Mouse (Mus musculus) megakaryocyte, embryonic 14.5 days (primary cell): ENCODE data around the gene Ip6k2. TPM values are rescaled to one million over a fixed set of nuclear protein-coding genes. Genes with fewer than 3 reads are reported as not detected.

Source experiments
- H3K27me3 ChIP-seq: replicated peaks from 2 replicates; pipeline ENCODE3; 2012; ENCODE audit warnings: inconsistent platforms
- H3K36me3 ChIP-seq: replicated peaks from 2 replicates; pipeline ENCODE3; 2012; ENCODE audit warnings: low read length, inconsistent platforms, mixed read lengths
- H3K4me1 ChIP-seq: 2 replicates; pipeline ENCODE4 v1.6.1; 2012; ENCODE audit warnings: inconsistent platforms
- H3K4me3 ChIP-seq: replicated peaks from 2 replicates; pipeline ENCODE3; 2012; ENCODE audit warnings: moderate library complexity, mild to moderate bottlenecking, inconsistent platforms
- H3K9me3 ChIP-seq: 2 replicates; pipeline ENCODE4 v1.6.1; 2012; ENCODE audit warnings: inconsistent platforms
- FLI1 ChIP-seq: IDR thresholded peaks from 2 replicates; pipeline ENCODE4 v1.6.1; 2012; ENCODE audit warnings: low read length, inconsistent platforms, mixed read lengths
- GATA1 ChIP-seq: IDR thresholded peaks from 3 replicates; pipeline ENCODE4 v1.6.1; 2012; ENCODE audit warnings: mixed read lengths, low read length, inconsistent platforms, borderline replicate concordance
- polyA plus RNA-seq: library from polyadenylated mRNA; stranded (reverse); fragments of >175 nt; gene quantifications from 2 replicates; pipeline ENCODE4 v1.2.3, GENCODE M21; 2012; ENCODE audit warnings: low replicate concordance; ENCODE audit not compliant: insufficient read depth

Gene Ip6k2
- polyA plus RNA-seq, 1 experiment: 25.5 TPM

DNA sequence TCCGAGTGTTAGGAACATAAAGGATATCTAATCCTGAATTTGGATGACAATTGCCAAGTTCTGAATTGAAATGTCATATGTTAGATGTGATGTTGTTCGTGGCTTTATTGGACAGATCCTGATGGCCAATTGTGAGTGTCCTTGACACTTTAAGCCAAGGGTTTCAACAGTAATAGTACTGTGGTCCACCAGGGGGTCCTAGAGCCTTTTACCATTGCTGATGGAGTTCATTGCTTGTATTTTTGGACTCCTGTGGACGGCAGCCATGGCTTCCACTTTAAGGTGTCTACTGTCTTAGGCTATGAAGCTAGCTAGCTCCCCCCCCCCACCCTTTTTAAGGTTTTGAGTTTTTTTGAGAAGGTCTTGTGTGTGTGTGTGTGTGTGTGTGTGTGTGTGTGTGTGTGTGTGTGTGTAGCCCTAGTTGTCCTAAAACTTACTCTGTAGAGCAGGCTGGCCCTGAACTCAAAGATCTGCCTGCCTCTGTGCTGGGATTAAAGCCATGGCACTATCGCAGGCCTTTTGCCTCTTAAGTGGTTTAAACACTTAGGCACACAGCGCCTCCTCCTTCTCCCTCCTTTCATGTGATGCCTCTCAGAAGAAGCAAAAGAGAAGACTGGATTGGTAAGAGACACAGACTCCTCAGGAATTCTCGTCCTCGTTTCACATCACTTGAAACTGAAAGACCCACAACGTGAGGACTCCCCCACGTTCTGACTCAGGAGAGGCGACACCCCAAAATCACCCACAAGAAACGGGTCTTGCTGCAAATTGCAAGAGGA lies 31.3 kb upstream of the Ip6k2 start:
- peaks cover 4% of the 10 kb centered on the region; the same call in 1 of the 2 replicates for H3K4me1 ChIP-seq
- TF ChIP-seq GATA1 (no peak), FLI1 (no peak)
- H3K9me3 ChIP-seq: no peaks in the 10 kb centered on the region
- H3K27me3 ChIP-seq: peaks cover 13% of the 10 kb centered on the region
- no peak overlapping the region for H3K4me3 ChIP-seq
- peaks cover 16% of the 10 kb centered on the region for H3K36me3 ChIP-seq

DNA sequence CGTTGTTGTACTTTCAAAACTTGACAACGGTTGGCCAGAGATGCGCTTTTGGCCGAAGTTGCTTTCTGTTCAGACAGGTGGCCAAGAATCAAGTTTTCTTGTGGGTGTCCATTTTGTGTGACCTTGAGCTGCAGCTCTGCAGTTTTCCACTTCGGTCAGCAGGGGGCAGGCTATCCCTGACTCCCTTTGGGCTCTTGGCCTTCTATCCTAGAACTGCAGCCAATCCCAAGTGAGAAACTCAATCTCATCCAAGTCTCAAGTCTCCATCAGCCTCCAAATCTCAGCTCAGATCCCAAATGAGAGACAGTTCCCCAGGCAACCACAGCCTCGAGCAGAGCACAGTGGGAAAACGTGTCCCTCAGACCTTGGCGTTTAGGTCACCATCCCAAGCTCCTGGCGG lies 30.3 kb upstream of the Ip6k2 start:
- TF ChIP-seq GATA1 (no peak), FLI1 (no peak)
- Histone ChIP-seq H3K27me3 (peaks cover 13% of the 10 kb centered on the region), H3K9me3 (no peaks in the 10 kb centered on the region), H3K4me3 (no peak overlapping the region), H3K36me3 (peaks cover 7% of the 10 kb centered on the region), H3K4me1 (peaks cover 4% of the 10 kb centered on the region; the same call in 1 of the 2 replicates)

DNA sequence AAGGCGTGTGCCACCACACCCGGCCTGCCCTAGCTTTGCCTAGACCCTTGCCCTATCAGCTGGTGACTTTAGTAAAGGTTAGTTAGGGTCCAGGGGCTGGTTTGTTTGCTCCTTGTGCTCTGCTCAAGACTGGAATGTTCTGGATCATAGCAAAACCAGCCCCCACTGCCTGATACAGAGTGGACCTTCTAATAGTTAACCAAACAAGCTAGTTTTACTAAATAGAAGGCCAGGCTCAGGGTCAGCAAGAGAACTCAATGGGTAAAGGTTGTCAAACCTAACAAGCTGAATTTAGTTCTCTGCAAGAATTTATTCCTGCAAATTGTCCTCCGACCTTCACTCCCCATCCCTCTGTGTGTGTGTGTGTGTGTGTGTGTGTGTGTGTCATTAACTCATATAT lies 29.6 kb upstream of the Ip6k2 start:
- TF ChIP-seq GATA1: no peak
- no peak for TF ChIP-seq FLI1
- Histone ChIP-seq H3K9me3 (no peaks in the 10 kb centered on the region), H3K4me1 (peaks cover 4% of the 10 kb centered on the region; the same call in 1 of the 2 replicates), H3K4me3 (no peak overlapping the region), H3K36me3 (peaks cover under 1% of the 10 kb centered on the region), H3K27me3 (peaks cover 13% of the 10 kb centered on the region)

GRCm38 (mm10) chr9:108754423-108754822 lies 29.2 kb upstream of the Ip6k2 start:
- TF ChIP-seq FLI1: no peak
- TF ChIP-seq GATA1: no peak
- H3K27me3 ChIP-seq: peaks cover 13% of the 10 kb centered on the region
- peaks cover 4% of the 10 kb centered on the region; the same call in 1 of the 2 replicates for H3K4me1 ChIP-seq
- H3K4me3 ChIP-seq: no peak overlapping the region
- H3K9me3 ChIP-seq: peaks cover 2% of the 10 kb centered on the region; the same call in 1 of the 2 replicates
- H3K36me3 ChIP-seq: no peaks in the 10 kb centered on the region

GRCm38 (mm10) chr9:108757406-108757805 lies 26.2 kb upstream of the Ip6k2 start:
- H3K27me3 ChIP-seq: peaks cover 13% of the 10 kb centered on the region
- H3K36me3 ChIP-seq: no peaks in the 10 kb centered on the region
- H3K9me3 ChIP-seq: peaks cover 8% of the 10 kb centered on the region
- peaks cover 4% of the 10 kb centered on the region; the same call in 1 of the 2 replicates for H3K4me1 ChIP-seq
- no peak overlapping the region for H3K4me3 ChIP-seq
- TF ChIP-seq GATA1 (no peak), FLI1 (no peak)

- Histone ChIP-seq H3K27me3 (peaks cover 13% of the 10 kb centered on the region), H3K9me3 (peaks cover 8% of the 10 kb centered on the region), H3K36me3 (no peaks in the 10 kb centered on the region), H3K4me1 (no peaks in the 10 kb centered on the region), H3K4me3 (no peak overlapping the region)
- no peak for TF ChIP-seq GATA1
- no peak for TF ChIP-seq FLI1
Measured at GRCm38 (mm10) chr9:108759121-108759520, 24.5 kb upstream of the Ip6k2 start.

- H3K27me3 ChIP-seq: peaks cover 8% of the 10 kb centered on the region
- H3K36me3 ChIP-seq: no peaks in the 10 kb centered on the region
- no peak for TF ChIP-seq FLI1
- TF ChIP-seq GATA1: no peak
- no peaks in the 10 kb centered on the region for H3K4me1 ChIP-seq
- peaks cover 8% of the 10 kb centered on the region for H3K9me3 ChIP-seq
- no peak overlapping the region for H3K4me3 ChIP-seq
Measured at GRCm38 (mm10) chr9:108759805-108760204, 23.8 kb upstream of the Ip6k2 start.

DNA sequence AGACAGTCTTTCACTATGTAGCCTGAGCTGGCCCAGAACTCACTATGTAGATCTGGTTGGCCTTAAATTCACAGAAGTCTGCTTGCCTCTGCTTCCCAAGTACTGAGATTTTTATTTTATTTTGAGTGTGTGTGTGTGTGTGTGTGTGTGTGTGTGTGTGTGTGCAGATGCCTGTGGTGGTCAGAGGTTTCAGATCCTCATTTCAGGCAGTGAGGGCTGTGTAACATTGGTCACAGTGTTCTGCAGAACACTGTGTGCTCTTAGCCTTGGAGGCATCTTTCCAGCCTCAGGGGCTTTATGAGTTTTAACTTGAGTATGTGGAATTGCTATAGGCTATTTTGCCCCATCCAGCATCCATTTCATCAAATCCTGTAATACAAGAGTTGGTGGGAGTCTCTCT lies 22.0 kb upstream of the Ip6k2 start:
- TF ChIP-seq FLI1 (no peak), GATA1 (no peak)
- Histone ChIP-seq H3K4me1 (no peaks in the 10 kb centered on the region), H3K36me3 (no peaks in the 10 kb centered on the region), H3K4me3 (no peak overlapping the region), H3K9me3 (peaks cover 8% of the 10 kb centered on the region), H3K27me3 (peaks cover 9% of the 10 kb centered on the region)

DNA sequence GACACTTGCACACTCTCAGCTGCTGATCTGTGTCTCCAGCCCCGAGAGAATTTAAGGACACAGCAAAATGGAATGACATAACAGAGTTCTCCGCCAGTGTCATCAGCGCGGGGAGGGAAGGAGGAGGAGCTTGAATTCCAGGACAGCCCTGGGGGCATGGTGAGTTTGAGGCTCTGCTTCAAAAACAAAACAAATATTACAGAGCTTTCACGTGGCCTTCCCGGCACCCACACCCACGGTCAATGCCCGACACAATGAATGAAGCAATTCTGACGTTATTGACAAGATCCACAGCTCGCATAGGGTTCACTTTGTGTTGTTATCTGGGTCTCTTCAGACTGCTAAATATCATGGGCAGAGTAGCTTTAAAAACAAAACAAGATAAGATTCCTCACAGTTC lies 18.6 kb upstream of the Ip6k2 start:
- Histone ChIP-seq H3K9me3 (peaks cover 1% of the 10 kb centered on the region), H3K36me3 (no peaks in the 10 kb centered on the region), H3K4me1 (no peaks in the 10 kb centered on the region), H3K27me3 (peaks cover 11% of the 10 kb centered on the region), H3K4me3 (no peak overlapping the region)
- no peak for TF ChIP-seq GATA1
- no peak for TF ChIP-seq FLI1

DNA sequence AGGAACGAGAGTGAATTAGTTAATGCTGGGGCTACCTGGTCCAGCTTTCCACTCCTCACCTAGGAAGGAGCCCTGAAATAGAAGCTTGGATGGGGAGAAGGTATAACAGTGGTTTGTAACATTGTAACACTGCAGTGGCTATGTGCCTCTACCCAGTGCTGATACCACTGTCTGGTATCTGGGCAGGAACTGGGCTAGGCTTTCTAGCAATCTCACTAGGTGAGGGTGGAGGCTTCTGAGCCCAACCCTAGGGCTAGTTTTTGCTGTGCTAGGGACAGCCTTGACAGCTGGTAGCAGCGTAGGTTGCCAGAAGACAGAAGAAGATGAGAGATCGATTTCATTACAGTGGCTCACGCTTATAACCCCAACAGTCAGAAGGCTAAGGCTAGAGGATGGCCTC lies 7.0 kb upstream of the Ip6k2 start:
- peaks cover 11% of the 10 kb centered on the region for H3K27me3 ChIP-seq
- H3K9me3 ChIP-seq: peaks cover 14% of the 10 kb centered on the region
- no peak overlapping the region for H3K4me3 ChIP-seq
- H3K4me1 ChIP-seq: peaks cover 28% of the 10 kb centered on the region
- no peak for TF ChIP-seq FLI1
- TF ChIP-seq GATA1: no peak
- H3K36me3 ChIP-seq: no peaks in the 10 kb centered on the region
